Mouse (Mus musculus) hindbrain, embryonic 11.5 days (tissue): ENCODE results near the gene Kcnma1. TPM values are rescaled to one million over a fixed set of nuclear protein-coding genes. Genes with fewer than 3 reads are reported as not detected.

Experiments
- ATAC-seq: fragments of 200-750 bp; cut with Nextera tagmentation; 2 replicates; pipeline ENCODE4 v1.8.0; 2017; ENCODE audit warnings: mild to moderate bottlenecking, moderate TSS enrichment, moderate library complexity; ENCODE audit not compliant: low FRiP score
- DNase-seq: peaks from one replicate; pipeline ENCODE4 v3.0.0-alpha.2; 2015; ENCODE audit warnings: low spot score
- H3K27ac ChIP-seq: fragments of 300-500 bp; sonication (generic); 2 replicates; pipeline ENCODE4 v1.5.1; 2014; ENCODE audit warnings: mild to moderate bottlenecking, low read depth, low read length
- H3K27me3 ChIP-seq: fragments of 300-500 bp; sonication (generic); 2 replicates; pipeline ENCODE4 v1.6.1; 2014; ENCODE audit warnings: mild to moderate bottlenecking, low read length, moderate library complexity, mixed read lengths; ENCODE audit not compliant: control insufficient read depth, insufficient read depth
- H3K36me3 ChIP-seq: fragments of 300-500 bp; sonication (generic); 2 replicates; pipeline ENCODE4 v1.6.1; 2014; ENCODE audit warnings: mild to moderate bottlenecking, low read length, moderate library complexity, mixed read lengths; ENCODE audit not compliant: control insufficient read depth, insufficient read depth
- H3K4me1 ChIP-seq: fragments of 300-500 bp; sonication (generic); replicated peaks from 2 replicates; pipeline ENCODE4 v1.6.1; 2014; ENCODE audit warnings: low read length, mixed read lengths; ENCODE audit not compliant: control insufficient read depth, insufficient read depth
- H3K4me2 ChIP-seq: fragments of 300-500 bp; sonication (generic); replicated peaks from 2 replicates; pipeline ENCODE4 v1.6.1; 2014; ENCODE audit warnings: mild to moderate bottlenecking, low read depth, low read length
- H3K4me3 ChIP-seq: fragments of 300-500 bp; sonication (generic); 2 replicates; pipeline ENCODE4 v1.5.1; 2014; ENCODE audit warnings: low read depth, low read length
- H3K9ac ChIP-seq: fragments of 300-500 bp; sonication (generic); 2 replicates; pipeline ENCODE4 v1.6.1; 2014; ENCODE audit warnings: low read depth, low read length
- H3K9me3 ChIP-seq: fragments of 300-500 bp; sonication (generic); 2 replicates; pipeline ENCODE4 v1.6.1; 2016; ENCODE audit warnings: low read length; ENCODE audit not compliant: control insufficient read depth
- WGBS: fragments of 180-500 bp; shearing (Covaris S2); extraction: QIAGEN DNeasy Blood & Tissue Kit; methylation state at CpG from one replicate; pipeline ENCODE4 v1.1.7; 2014; 5-methylcytosine and 5-hydroxymethylcytosine counted together
- polyA plus RNA-seq: library from polyadenylated mRNA; unstranded; fragments of >200 nt; fragmentation: Nextera tagmentation; extraction: Ambion mirVana; gene quantifications from 2 replicates; pipeline ENCODE4 v1.2.1, GENCODE M21; 2014

The Kcnma1 gene
- polyA plus RNA-seq = 1.4 and 1.8 TPM in 2 replicates

DNA sequence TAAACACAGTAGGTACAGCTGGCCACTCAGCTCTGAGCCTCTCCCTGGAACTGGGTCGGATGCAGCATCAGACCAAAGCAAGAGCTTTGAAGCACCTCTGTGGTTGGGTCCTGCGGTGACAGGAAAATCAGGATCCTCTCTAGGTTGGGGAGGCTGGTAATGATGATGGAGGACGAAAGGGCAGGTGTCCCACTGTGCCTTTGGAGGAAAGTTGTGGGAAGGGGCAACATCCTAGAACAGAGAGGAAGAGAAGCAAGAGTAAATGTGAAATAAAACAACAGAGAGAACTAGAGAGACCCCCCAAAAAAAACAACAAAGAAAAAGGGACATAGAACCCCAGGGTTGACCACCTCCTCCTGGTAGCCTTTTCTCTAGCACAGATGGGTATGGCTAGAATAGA, at the start of gene Kcnma1:
Gene Kcnma1 (minus strand): TSS at position 101 of the 400 bp plus-strand sequence.
- Histone ChIP-seq H3K27ac (no peak within 1 kb of the TSS), H3K4me2 (no peak within 1 kb of the TSS), H3K36me3 (no peaks in the 10 kb centered on the region), H3K9ac (no peak within 1 kb of the TSS), H3K9me3 (no peaks in the 10 kb centered on the region), H3K4me1 (no peaks in the 10 kb centered on the region), H3K27me3 (no peaks in the 10 kb centered on the region), H3K4me3 (no peak within 1 kb of the TSS)
- no peak for ATAC-seq
- DNase-seq = no peak
- WGBS = 46% methylated on average over 3 of the region's 3 CpGs

DNA sequence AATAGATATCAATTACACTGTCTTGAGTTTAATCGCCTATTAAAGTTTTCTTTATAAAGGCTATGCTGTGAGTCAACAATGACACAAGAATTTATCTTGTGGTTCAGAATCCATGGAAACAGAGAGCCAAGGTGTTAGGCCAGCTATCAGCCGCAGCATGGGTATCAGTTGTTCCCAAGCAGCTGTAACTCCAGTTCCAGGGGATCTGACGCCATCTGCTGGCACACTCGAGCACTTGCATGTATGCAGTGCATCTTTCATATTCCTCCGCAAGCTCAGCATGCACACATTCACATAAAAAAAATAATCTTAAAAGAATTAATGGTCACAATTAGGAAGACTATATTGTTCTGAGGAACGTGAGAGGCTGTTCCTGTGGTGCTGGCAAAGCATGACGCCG, 45.5 kb upstream of the Kcnma1 start:
- Histone ChIP-seq H3K4me1 (no peaks in the 10 kb centered on the region), H3K9ac (no peak overlapping the region), H3K27ac (no peak overlapping the region), H3K36me3 (no peaks in the 10 kb centered on the region), H3K9me3 (no peaks in the 10 kb centered on the region), H3K27me3 (no peaks in the 10 kb centered on the region), H3K4me3 (no peak overlapping the region), H3K4me2 (no peak overlapping the region)
- no peak for ATAC-seq
- peak; percentile 60 for DNase-seq
- 44% methylated on average over 8 of the region's 8 CpGs for WGBS

DNA sequence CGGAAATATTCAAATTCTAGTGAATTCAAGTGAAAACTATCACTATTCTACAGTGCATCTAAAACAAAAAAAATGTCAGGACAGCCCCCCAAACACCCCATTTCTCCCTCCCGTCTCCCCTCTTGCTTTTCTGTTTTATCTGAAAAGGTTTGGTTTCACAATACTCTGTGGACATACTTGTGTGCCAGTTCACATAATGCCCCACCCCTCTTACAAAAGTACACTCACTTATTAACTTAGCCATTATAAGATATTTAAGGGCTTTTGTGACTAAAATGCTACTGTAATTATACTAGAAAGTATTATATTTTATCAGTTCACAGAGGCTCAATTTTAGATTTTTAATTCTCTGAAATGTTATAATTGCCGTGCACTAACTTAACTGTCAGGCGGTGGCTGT, 45.0 kb upstream of the Kcnma1 start:
- Histone ChIP-seq H3K9ac (no peak overlapping the region), H3K27ac (no peak overlapping the region), H3K4me3 (no peak overlapping the region), H3K36me3 (no peaks in the 10 kb centered on the region), H3K27me3 (no peaks in the 10 kb centered on the region), H3K4me2 (no peak overlapping the region), H3K9me3 (no peaks in the 10 kb centered on the region), H3K4me1 (no peaks in the 10 kb centered on the region)
- ATAC-seq (no peak), DNase-seq (no peak)
- WGBS = 94% methylated on average over 4 of the region's 4 CpGs

DNA sequence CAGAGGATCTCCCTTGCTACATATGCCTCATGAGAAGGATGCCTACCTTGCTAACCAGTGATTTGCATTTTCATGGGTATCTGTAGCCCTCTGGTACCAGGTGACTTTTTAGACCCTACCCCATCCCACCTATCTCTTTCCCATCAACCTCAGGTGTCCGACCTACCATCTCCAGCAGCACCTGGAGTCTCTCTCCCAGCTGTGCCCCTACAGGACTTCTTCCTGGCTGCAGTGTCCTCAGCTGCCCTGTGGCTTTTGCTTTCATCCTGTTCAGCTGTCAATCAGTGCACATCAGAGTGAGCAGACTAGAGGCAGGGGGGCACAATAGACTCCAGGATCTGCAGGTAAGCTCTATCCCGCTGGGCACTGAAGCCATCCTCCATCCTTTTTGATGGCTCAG, 37.5 kb upstream of the Kcnma1 start:
- Histone ChIP-seq H3K4me1 (no peaks in the 10 kb centered on the region), H3K27me3 (no peaks in the 10 kb centered on the region), H3K9ac (no peak overlapping the region), H3K9me3 (no peaks in the 10 kb centered on the region), H3K36me3 (no peaks in the 10 kb centered on the region), H3K4me3 (no peak overlapping the region), H3K27ac (no peak overlapping the region), H3K4me2 (no peak overlapping the region)
- ATAC-seq (no peak), DNase-seq (no peak)
- WGBS = 67% methylated on average over 2 of the region's 2 CpGs

DNA sequence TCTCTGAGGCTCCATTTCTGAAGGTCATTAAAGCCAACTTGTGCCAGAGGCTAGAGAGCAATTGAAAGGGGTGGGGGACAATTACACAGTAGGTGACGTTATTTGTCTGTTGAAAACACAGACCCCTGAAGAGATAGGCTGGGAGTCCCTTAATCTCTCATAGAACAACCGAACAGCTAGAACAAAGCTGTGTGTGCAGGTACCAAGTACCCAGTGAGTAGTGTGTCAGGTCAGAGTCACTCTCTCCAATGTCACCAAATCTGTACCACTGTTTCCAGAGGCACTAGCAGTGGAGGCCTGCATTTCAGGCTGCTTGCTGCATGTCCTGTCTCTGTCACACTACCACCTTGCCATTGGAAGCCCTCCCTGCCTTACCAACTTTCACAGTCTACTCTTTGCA, 22.3 kb upstream of the Kcnma1 start:
- Histone ChIP-seq H3K27ac (no peak overlapping the region), H3K9me3 (no peaks in the 10 kb centered on the region), H3K27me3 (no peaks in the 10 kb centered on the region), H3K36me3 (no peaks in the 10 kb centered on the region), H3K4me1 (no peaks in the 10 kb centered on the region), H3K4me3 (no peak overlapping the region), H3K9ac (no peak overlapping the region), H3K4me2 (no peak overlapping the region)
- DNase-seq (no peak), ATAC-seq (no peak)
- WGBS = 56% methylated on average over 2 of the region's 2 CpGs

DNA sequence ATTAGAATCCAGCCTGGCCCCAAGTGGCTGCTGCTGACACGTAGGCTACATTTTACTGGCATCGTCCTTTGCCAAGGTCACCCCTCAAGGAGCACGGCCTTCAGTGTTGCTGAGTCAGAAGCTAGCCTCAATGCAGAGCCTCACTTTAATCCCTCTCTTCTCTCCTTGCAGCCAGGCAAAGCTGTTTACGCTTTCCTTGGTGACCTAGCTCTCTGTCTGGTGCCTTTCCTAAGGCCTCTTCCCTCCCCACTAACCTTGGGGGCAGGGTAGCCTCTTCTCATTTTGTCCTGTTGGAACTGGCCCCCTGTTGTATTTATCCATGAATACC, 21.9 kb upstream of the Kcnma1 start:
- H3K9me3 ChIP-seq = no peaks in the 10 kb centered on the region
- no peaks in the 10 kb centered on the region for H3K27me3 ChIP-seq
- no peak overlapping the region for H3K4me2 ChIP-seq
- WGBS = 59% methylated on average over 4 of the region's 4 CpGs
- no peaks in the 10 kb centered on the region for H3K36me3 ChIP-seq
- ATAC-seq (no peak), DNase-seq (no peak)
- no peak overlapping the region for H3K9ac ChIP-seq
- H3K4me3 ChIP-seq = no peak overlapping the region
- no peak overlapping the region for H3K27ac ChIP-seq
- no peaks in the 10 kb centered on the region for H3K4me1 ChIP-seq

DNA sequence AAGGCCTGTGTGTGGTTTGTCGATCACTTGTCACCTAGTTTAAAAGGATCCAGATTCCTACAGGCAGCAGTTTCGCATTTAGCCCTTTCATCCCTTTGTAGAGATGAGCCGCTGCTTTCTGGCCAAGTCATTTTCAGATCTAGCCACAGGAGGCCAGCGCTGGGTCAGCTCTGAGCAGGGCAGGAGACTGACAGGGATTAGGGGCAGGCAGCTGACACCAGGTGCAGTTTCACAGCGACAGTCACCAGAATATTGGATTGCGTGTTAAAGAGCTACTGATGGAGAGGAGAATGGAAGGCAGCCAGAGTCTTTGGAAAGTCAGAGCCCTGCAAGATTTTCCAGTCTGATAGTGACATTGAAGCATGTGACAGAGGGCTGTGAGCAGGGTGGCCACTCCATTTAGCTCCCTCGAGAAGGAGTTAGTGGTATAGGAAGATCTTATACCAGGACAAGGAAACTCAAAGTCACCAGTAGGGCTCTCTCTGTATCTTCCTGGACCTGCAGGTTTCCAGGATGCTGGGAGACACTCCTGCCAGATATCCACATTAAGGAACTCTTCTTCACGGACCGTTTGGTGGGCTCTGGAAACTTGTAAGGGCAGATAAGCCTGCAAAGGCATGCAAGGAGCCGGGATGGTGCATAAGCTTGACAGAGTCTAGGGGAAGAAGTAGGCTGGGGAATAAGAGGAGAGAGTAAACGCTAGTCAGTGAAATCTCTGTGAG, 21.4 kb upstream of the Kcnma1 start:
- ATAC-seq (no peak), DNase-seq (peak; percentile 15)
- Histone ChIP-seq H3K27me3 (no peaks in the 10 kb centered on the region), H3K4me1 (no peaks in the 10 kb centered on the region), H3K9ac (no peak overlapping the region), H3K9me3 (no peaks in the 10 kb centered on the region), H3K4me2 (no peak overlapping the region), H3K4me3 (no peak overlapping the region), H3K36me3 (no peaks in the 10 kb centered on the region), H3K27ac (no peak overlapping the region)
- 28% methylated on average over 11 of the region's 11 CpGs for WGBS

DNA sequence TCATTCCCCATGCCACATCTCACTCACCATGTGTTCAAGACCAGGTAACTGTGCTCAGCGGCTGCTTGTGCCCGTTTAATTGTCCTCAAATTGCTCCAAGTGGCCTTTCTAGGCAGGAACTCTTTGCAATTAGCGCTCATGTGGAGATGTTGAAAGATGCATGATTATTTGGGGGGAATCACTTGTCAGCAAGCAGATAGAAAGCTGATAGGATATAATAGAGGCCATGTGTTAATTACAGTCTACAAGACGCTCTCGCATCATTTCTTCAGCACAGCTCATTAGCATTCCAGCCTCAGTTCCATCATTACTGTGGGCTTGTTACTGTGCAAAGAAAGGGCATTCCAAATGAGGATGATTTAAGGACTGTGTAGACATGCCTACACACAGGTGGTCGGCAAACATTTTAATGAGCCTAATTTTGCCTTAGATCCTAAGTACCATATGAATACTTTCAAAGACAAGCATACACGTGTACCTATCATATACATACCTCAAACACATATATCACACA, 18.6 kb upstream of the Kcnma1 start:
- 89% methylated on average over 7 of the region's 7 CpGs for WGBS
- Histone ChIP-seq H3K9ac (no peak overlapping the region), H3K36me3 (no peaks in the 10 kb centered on the region), H3K27me3 (no peaks in the 10 kb centered on the region), H3K9me3 (no peaks in the 10 kb centered on the region), H3K4me3 (no peak overlapping the region), H3K4me1 (no peaks in the 10 kb centered on the region), H3K27ac (no peak overlapping the region), H3K4me2 (no peak overlapping the region)
- ATAC-seq = no peak
- DNase-seq = no peak

DNA sequence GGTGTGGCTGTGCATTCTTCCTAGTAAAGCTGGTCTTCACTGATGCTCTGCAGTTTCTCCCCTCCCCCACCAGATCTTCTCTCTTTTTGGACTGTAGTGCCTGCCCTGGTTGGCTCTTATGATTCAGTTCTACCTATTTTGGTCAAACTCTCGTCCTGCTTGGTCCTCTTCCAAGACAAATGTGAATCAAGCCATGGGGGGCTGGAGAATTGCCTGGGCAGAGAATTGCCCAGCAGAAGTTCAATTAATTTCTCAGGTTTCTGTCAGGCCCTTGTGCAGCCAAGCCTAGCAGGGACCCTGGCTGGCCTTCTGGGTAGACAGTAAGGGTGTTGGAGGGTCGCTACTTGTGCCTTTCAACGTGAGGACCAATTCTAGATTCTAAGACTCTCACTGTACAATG, 17.9 kb upstream of the Kcnma1 start:
- DNase-seq (no peak), ATAC-seq (no peak)
- Histone ChIP-seq H3K27ac (no peak overlapping the region), H3K4me3 (no peak overlapping the region), H3K27me3 (no peaks in the 10 kb centered on the region), H3K9me3 (no peaks in the 10 kb centered on the region), H3K9ac (no peak overlapping the region), H3K36me3 (no peaks in the 10 kb centered on the region), H3K4me2 (no peak overlapping the region), H3K4me1 (no peaks in the 10 kb centered on the region)
- 69% methylated on average over 3 of the region's 3 CpGs for WGBS
